Mouse (Mus musculus) 416B (cell line): Measurements from ENCODE around the gene Rgs7bp.
A peak's percentile ranks its signal among the peaks of the same experiment; 100 is the strongest.

Experiments
- DNase-seq: peaks from one replicate; pipeline ENCODE4 v3.0.0; 2011; ENCODE audit warnings: low read depth

The Rgs7bp gene

DNA sequence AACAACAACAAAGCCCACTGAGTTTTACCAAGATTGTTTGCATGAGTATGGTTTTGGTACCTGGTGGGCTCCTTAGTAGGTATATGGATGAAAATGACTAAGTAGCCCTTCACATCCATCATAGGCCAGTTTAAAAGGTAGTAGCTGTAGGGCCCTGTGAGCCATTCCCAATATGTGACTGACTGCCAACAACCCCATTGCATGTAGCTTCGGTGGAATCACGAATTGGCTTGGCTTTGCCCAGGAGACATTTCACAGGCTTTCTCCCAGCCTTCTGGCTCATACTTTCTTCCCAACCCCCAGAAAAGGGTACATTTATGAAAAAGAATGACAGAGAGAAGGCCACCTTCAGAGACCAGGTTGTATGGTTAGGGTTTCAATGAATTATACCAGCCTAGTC, 45.8 kb downstream of the Rgs7bp start:
- no peak for DNase-seq

DNA sequence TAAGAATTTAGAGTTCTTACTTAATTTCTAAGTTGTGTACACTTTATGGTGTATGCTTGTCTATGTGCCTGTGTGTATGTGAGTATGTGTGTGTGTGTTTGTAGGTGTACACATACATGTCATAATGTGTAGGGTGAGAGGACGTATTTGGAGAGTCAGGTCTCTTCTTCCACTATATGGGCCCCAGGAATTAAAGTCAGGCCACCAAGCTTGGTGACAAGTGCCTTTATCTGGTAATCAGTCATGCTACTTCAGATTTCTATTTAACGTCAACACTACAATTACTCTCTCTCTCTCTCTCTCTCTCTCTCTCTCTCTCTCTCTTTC, 51.9 kb downstream of the Rgs7bp start:
- DNase-seq: no peak

DNA sequence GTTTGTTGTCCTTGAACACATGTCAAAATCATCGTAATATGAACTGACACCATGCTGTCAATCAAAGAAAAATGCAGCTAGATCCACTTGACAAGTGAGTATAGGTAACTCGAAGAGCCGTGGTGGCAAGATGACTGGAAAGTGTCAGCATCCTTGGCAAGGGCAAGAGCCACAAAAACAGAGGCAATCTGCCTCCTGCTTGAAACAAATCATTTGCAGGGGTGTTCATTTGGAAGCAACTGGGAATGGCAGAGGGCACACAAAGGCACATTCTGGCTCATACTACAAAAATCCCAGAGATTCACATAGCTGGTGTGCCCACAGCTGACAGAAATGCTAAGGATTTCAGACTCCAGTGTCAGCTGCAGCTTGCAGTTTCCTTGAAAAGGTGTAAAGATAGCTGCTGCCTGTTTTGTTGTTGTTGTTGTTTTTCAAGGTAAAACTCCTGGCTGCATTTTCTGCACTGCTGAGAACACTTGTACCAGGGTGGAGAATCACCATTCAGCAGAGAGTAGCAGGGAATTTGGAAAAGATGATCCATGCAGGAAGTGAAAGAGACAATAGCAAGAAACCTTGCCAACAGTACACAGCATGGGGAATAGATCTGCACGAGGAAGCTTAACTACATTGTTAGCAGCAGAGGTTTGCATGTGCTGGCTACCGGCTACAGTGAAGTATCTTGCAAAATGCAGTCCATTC, 52.4 kb downstream of the Rgs7bp start:
- DNase-seq: no peak

DNA sequence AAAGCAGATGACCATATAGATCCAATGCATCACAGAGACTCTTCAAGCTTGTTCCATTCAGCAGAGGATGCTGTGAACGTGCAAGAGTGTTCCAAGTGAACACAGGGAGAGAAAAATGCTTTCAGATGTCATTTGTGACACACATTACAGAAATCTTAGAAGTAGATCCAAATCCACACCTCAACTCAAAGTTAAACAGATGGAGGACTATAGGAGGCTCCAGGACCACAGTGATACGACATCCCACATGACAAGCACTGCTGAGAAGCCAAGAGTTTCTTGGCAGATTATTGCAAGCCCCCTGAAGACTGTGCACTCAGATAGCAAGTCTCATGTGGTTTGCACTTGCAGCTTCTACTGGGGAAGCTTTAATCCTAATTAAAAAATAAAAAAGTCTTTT, 53.0 kb downstream of the Rgs7bp start:
- no peak for DNase-seq

DNA sequence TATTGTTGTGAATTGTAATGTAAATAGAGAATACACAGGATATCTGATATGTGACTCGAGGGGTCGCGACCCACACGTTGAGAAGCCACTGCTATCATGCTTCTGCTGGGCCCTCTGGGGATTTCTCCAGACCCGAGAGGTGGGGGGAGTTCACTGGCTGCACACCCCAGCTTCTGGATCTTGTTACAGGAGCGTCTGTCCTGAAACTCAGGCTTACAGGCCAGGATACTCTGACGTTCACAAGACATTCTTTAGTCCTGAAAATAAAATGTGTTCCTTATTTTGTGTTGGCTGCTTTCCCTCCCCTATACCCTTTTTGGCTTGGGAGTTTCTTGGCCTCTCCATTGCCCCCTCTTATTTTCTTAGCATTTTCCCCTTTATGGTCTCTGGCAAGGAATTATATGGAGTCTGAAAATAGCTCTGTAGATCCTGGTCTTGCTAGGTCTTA, 65.9 kb downstream of the Rgs7bp start:
- no peak for DNase-seq

DNA sequence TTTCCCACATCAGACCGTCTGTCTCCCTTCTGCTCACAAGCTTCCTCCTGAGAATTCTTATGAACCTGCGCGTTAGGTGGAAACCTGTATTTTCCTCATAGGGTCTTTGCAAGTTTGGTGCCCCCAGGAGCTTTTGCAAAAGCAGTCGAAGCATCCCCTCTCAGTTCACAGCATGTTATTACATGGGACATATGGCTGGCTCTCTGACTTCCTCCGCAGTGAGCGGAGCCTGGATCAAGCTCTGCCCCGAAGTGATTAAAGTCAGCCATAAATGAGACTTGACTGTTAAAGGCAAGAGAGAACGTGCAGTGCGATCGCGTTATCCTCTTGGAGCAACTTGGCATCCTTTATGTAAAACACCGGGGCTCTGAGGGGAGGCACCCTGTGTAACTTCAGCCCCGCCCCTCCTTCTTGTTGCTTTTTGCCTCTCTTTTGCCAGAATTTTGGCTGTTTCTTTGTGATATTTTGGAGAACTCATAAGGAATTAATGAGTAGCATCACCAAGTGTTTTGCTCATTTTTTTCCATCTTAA, 66.7 kb downstream of the Rgs7bp start:
- DNase-seq: no peak

DNA sequence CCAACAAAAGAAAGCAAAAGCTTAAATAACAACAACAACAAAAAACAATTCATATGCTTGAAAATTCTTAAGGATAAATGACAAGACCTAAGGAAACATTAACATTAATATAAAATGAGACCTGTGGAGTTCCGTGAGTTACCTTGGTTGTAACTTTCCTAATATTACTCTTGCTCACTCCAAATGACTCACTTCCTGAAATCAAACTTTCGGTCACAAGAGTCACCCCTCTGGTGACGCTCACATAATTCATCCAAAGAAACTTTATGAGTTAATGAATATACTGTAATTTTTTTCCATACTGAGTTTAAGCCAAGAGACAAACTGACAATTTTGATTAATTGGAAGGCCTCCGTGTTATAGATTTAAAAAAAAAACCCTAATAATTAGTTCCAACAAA, 69.0 kb downstream of the Rgs7bp start:
- DNase-seq: peak; percentile 57

DNA sequence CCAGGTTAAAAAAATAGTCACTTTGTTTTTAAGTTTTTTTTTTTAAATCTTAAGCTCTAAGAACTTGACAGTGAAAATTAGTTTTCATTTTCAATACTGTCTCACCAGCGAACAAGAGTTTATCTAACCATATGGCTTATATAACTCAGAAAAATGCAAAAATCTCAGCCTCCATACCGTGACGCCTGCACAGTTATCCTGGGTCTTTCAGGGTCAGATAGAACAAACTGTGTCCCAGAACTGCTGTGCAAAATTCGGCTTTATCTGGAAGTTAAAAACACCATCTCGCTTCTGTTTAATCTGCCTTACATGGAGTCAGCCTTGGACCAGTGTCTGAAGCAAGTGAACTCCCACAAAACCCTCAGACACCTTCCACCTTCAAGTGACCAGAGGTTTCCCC, 70.7 kb downstream of the Rgs7bp start:
- DNase-seq: no peak

DNA sequence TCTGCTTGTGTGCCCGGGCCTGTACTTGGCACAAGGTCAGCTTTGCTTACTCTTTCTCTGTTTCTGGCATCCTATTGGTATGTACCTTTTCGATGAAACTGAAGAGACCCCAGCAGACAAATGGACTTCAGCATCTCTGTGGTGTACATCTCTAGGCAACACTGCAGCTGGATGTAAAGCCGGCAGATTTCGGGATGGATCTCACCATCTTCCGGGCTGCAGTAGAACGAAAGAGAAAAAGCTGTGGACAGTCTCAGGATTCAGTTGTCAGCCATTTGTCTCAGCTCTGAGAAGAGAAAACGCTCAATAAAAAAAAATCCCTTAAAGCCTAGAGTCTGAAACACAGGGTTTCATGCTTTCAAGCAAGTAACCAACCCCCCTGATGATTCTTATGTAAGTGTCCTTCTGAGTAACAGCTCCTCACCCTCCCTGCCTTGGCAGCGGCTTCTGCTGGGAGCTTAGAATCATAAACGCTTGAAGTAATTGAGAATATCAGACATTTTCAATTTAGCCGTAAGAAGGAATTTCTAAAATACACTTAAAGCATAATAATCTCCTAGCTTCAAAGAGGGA, 71.9 kb downstream of the Rgs7bp start:
- no peak for DNase-seq

DNA sequence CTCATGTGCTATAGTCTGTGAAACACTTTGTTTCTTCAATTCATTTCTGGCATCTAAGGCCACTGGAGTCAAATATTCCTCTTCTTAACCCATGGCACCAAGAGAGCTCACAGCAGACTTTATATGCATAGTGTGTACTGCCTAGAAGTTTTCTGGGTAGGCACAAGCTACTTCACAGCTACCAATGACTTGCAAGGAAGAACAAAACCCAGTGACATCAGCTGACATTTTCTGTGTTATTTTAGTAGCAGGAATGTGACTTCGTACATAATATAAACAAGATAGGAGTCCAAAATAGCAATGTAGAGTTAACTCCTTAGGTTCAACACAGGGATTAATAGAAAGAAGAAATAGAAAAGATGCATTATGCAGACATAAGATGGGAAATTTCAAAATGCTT, 76.6 kb downstream of the Rgs7bp start:
- DNase-seq: no peak

DNA sequence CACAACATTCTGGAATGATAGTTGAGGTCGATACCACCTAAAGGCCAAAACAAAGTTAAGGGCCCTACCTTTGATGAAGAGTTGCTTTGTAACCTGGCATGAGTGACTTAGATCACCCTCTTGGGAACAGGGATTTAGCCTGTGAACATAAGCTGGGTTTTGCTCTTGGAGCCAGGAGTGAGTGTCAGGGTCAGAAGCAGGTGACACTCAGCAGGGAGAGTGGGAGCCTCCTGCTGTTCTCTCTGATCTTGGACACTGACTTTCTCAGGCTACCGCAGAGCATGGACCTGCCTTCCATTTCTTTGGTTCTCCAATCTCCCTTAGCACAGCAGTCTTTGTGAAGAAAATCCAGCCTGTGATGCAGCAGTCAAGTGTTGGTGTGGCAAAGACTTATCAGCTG, 87.2 kb downstream of the Rgs7bp start:
- DNase-seq: no peak

DNA sequence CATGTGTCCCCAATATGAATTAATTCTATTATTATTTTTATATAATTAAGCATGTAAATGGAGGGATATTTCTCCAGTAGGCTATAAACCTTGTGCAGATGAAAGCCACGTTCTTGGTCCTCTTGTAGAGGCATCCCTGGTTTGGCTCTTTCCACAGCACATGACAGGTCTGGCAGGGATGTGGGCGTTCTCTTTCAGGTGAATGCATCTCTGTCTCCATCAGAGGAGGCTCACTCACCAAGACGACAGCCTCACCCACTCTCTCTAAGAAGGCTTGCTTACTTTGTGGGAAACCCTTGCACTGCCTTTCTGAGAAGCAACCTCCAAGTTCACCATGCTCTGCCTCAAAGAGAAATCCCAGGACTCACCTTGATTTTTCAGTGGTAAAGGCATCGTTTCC, 91.0 kb downstream of the Rgs7bp start:
- no peak for DNase-seq

DNA sequence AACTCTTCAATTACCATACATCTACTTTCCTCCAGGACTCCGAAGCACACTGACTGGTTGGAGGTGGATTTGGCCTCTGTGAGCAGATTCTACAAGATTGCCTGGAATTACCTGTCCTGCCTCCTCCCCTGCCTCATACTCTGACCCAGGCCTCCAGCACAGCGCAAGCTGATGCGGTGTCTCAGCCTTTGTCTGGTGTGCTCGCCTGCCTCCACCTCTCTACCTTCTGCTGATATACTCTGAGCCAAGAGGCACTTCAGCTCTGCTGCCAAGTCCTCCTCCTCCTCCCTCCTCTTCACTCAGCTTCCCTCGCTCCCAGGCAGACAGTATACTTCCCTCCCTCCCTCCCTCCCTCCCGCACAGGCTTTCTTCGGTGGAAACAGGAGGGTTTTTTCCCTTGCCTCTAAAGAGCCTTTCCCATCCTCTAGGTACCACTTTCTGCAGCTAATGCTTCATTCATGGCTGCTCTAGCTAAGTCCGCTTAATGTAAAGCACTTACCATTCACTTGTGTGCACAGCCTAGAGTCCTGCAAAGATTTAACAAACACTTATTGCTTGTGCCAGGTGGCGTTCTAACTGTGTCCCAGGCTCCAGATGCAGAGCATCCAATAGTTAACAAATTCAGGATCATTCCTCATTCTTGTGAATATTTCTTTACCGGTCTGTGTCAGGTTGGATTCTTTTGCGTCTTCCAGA, 91.9 kb downstream of the Rgs7bp start:
- no peak for DNase-seq

DNA sequence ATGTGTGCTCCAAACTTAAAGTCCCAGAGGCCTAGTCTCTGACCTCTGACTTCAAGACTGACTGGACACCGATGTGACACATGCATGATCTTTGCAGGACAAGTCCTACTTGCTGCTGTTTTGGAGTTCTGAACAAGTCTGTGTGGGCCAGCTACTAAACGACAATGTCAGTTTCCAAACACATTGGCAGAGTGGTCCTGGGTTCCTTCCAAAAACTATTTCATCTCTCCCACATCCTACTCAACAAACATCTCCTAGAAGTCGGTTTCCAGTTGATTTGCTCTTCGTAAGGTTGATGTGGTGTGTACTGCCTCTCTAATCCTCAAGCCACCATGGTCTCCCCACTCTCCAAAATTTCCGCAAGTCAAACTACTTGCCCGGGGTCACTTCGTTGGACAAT, 92.6 kb downstream of the Rgs7bp start:
- no peak for DNase-seq

DNA sequence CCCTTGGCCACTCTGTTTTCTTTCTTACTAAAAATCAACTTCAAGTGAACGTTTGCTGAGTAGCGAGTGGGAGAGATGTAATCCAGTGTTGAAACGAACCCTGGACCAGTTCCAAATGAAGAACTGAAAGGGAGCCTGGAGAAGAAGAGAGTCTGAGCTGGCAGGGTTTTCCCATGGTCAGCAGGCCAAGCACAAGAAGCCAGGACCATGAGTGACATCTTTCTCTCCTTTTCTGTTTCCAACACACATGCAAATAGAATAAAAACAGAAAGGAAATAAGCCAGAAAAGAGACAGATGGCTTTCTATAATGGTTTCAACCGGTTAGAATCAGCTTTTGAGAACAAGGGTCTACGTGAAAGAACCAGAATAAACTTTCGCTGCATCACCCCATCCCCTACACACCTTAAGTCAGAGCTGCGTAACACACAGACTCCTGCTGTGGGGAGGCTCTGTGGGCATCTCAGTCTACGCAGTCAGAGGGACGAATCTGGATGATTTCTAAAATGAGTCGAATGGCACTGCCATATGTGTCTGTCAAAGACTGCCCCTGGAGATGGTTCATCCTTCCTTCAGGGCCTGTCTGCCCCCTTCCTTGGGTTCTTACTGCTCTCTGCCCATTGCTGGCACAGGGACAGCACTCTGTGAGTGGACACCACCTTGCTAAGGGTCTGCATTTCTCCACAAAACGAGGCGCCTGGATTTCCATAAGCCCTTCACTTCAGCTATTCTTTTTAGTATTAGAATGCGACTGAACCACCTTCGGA, 93.6 kb downstream of the Rgs7bp start:
- DNase-seq: no peak

DNA sequence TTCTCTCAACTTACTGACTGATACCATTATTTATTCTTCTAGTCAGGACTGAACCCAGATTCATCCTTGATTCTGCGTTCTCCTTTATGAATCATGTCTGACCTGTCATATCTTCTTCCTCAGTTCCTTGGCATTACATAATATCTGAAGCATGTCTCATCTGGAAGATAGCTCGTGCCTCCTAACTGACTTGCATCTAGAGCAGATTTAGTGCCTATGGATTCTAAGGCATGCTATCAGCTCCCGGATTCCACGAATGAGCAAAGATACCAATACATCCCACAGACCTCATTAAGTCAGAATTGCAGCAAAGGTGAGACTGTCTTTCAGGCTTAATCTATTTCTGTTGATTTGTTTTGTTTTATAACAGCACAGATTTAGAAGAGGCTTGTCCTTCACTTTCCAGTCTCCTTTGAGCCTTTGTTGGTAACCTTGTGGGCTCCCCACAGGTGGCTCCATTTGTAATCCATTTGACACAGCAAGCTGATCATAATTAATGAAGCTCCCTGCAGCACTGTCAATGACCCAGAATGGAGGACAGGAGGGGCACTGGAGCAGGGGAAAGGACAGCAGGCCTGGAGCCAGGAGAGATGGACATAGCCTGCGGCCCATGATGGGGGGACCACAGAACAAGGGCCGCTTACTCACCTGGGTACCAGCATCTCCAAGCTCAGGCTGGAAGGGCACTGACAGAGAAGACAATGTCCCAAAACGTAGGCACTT, 94.4 kb downstream of the Rgs7bp start:
- no peak for DNase-seq

DNA sequence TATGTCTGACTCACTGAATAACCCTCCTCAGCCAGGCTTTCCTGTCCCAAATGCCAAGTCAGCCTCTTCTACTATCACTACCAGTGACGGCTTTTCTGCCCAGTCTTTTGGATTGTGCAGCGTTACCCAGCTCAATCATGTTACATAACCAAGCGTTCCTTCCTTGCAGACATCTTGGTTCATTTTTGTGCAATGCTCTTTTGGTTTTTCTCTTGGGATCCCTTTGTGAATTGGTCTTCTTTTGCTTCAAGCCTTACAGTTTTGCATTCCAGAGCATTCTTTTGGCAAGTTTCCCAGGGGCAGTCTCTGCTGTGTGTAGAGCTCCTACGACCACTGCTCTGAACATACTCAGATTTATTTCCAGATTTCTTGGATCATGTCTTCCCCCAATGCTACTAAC, 95.0 kb downstream of the Rgs7bp start:
- no peak for DNase-seq

DNA sequence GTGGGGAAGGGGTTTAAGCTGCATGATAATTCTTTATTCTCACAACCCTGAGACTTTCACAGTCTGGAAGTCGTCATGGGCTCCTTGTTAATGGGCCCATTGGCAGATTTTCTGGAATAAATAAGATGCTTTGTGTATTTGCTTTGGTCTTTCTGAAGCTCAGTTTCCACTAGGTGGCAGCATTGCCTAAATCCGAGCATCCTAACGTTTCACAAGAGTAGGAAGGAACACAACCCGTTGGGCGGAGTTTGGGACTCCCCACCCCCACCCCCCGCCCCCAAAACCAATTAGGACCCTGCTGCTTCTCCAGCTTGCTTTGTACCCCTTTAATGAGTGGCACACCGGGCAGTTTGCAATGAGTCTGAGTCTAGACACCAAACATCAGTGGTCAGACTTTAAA, 106.8 kb downstream of the Rgs7bp start:
- DNase-seq: peak; percentile 91

DNA sequence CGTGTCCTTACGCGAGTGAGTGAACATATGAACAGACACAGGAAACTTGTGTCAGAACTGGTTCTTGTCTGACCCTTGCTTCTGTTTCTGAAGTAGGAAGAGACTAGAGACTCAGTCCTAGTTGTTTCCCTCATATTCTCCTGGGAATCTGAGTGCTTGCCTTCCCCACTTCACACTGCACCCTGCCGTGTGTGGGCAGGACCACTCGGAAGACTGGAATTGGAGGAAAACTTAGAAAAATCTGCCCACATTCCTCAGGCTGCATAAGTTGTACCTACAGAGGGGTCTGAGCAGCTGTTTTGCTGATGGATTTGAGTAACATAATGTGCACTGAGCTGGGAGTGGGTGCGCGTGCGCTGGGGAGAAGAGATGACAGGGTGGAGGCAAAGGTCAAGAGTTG, 114.2 kb downstream of the Rgs7bp start:
- DNase-seq: no peak

DNA sequence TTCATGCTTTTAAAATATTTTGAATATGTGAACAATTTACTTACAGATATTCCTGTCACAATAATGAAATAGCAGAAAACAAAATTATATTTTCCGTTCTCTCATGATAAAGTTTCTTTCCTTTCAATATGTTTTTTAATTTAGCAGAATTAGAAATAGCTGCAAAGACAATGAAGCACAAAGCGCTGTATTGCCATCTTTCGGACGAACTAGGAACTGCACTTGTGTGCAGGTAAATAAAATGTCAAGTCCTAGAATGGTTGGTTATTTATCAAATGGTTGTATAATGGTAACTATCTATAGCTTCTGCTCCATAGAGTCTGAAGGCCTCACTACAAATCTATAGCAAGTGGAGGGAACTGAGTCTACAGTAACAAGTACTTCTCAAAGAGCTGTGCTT, 114.9 kb downstream of the Rgs7bp start:
- DNase-seq: peak; percentile 79

DNA sequence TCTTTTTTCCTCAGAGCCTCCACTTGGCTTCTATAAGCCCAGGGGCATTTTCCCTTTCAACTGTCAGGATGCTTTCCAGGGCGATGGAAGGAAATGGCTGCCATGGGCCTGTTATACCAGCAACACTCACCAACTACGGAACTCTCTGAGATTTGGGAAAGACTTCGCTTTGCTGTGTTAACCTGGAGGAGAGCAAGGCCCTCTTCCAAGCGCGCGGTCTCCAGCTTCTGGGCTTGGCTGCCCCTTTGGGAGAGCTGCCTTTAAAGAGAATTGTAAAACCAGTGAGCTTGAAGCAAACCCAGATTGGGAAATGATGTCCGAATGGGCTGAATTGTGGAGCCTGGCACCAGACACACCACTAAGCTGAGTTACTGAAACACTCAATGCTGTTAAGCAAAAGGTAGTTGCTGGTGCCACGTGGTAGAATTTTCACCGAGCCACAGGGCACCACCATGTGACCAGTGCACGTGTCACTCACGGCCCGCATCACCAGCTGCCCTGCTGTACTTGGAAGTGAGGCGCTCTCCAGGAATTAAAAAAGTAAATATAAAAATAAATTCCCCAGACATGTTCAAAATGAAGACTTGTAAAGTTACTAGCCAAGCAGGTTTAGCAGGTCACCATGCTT, 115.7 kb downstream of the Rgs7bp start:
- peak; percentile 60 for DNase-seq

DNA sequence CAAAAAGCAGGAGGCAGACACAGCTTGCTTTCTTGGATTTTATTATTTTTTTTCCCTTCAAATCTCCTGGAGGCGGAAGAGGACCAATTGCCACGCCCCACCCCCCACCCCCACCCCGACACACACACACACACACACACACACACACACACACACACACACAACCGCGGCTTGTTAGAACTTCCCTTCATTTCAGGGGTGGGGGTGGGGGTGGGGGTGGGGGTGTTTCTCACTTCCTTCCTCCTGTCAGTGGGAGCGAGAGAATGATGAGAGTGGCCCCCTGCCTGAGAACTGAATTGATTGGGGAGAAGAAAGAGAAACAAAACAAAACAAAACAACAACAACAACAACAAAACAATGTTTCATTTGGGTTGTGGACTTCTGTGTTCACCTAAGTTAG, 117.0 kb downstream of the Rgs7bp start:
- peak; percentile 14 for DNase-seq
